Mouse (Mus musculus) embryonic facial prominence, embryonic 10.5 days (tissue): ENCODE data around the gene Cldn11. TPM values are rescaled to one million over a fixed set of nuclear protein-coding genes. Genes with fewer than 3 reads are reported as not detected.
"Not testable (repeated sequence)": the region's sequence is repeated elsewhere in the genome, so short reads cannot be mapped to it uniquely, and the experiment has no call there.

Experiments
- DNase-seq: peaks from one replicate; pipeline ENCODE4 v3.0.0-alpha.2; 2017; ENCODE audit warnings: low spot score
- H3K27ac ChIP-seq: fragments of 300-500 bp; sonication (generic); replicated peaks from 2 replicates; pipeline ENCODE4 v1.5.1; 2016; ENCODE audit warnings: mild to moderate bottlenecking
- H3K27me3 ChIP-seq: fragments of 300-500 bp; sonication (generic); replicated peaks from 2 replicates; pipeline ENCODE4 v1.6.1; 2016; ENCODE audit warnings: low read depth, mild to moderate bottlenecking; ENCODE audit not compliant: poor library complexity, severe bottlenecking
- H3K36me3 ChIP-seq: fragments of 300-500 bp; sonication (generic); replicated peaks from 2 replicates; pipeline ENCODE4 v1.6.1; 2016; ENCODE audit warnings: mild to moderate bottlenecking, moderate library complexity
- H3K4me1 ChIP-seq: fragments of 300-500 bp; sonication (generic); 2 replicates; pipeline ENCODE4 v1.6.1; 2016
- H3K4me3 ChIP-seq: fragments of 300-500 bp; sonication (generic); 2 replicates; pipeline ENCODE4 v1.5.1; 2016; ENCODE audit warnings: mild to moderate bottlenecking, moderate library complexity
- H3K9me3 ChIP-seq: fragments of 300-500 bp; sonication (generic); 2 replicates; pipeline ENCODE4 v1.6.1; 2016; ENCODE audit warnings: mild to moderate bottlenecking
- WGBS: fragments of 180-500 bp; shearing (Covaris S2); methylation state at CpG from one replicate; pipeline ENCODE4 v1.1.7; 2016; 5-methylcytosine and 5-hydroxymethylcytosine counted together
- polyA plus RNA-seq: library from polyadenylated mRNA; unstranded; fragments of >200 nt; fragmentation: Nextera tagmentation; extraction: Ambion mirVana; gene quantifications from 2 replicates; pipeline ENCODE4 v1.2.1, GENCODE M21; 2016

The Cldn11 gene
- polyA plus RNA-seq, 1 experiment from 2014 or later = 19.4 TPM

- not testable (repeated sequence) for H3K9me3 ChIP-seq, H3K4me3 ChIP-seq, DNase-seq, H3K27me3 ChIP-seq, H3K36me3 ChIP-seq, H3K27ac ChIP-seq
- H3K4me1 ChIP-seq = peaks cover 17% of the 10 kb centered on the region
- WGBS = 68% methylated on average over 4 of the region's 4 CpGs
These were observed 13.1 kb upstream of the Cldn11 start for GRCm38 (mm10) chr3:31136591-31136990.

- Histone ChIP-seq H3K27me3 (no peaks in the 10 kb centered on the region), H3K36me3 (no peaks in the 10 kb centered on the region), H3K4me3 (no peak overlapping the region), H3K4me1 (peaks cover 13% of the 10 kb centered on the region), H3K27ac (no peak overlapping the region), H3K9me3 (no peaks in the 10 kb centered on the region)
- DNase-seq = peak; percentile 65
- WGBS = 61% methylated on average over 13 of the region's 13 CpGs
These were observed 11.0 kb upstream of the Cldn11 start for GRCm38 (mm10) chr3:31138454-31139424.

GRCm38 (mm10) chr3:31141621-31142020 lies 8.1 kb upstream of the Cldn11 start:
- no peaks in the 10 kb centered on the region for H3K4me1 ChIP-seq
- 86% methylated on average over 4 of the region's 4 CpGs for WGBS
- H3K27me3 ChIP-seq = peaks cover 4% of the 10 kb centered on the region
- no peaks in the 10 kb centered on the region for H3K9me3 ChIP-seq
- no peak overlapping the region for H3K4me3 ChIP-seq
- H3K27ac ChIP-seq = no peak overlapping the region
- H3K36me3 ChIP-seq = no peaks in the 10 kb centered on the region
- DNase-seq = no peak

- not testable (repeated sequence) for H3K4me3 ChIP-seq, DNase-seq, H3K27ac ChIP-seq, H3K36me3 ChIP-seq, H3K9me3 ChIP-seq
- Histone ChIP-seq H3K4me1 (peaks cover 12% of the 10 kb centered on the region), H3K27me3 (peaks cover 38% of the 10 kb centered on the region)
- WGBS = 90% methylated on average over 11 of the region's 11 CpGs
These were observed 4.5 kb upstream of the Cldn11 start for GRCm38 (mm10) chr3:31145222-31145621.

- peak; percentile 76 for DNase-seq
- Histone ChIP-seq H3K27me3 (peaks cover 43% of the 10 kb centered on the region), H3K36me3 (no peaks in the 10 kb centered on the region), H3K4me1 (peaks cover 12% of the 10 kb centered on the region), H3K9me3 (no peaks in the 10 kb centered on the region), H3K4me3 (no peak overlapping the region), H3K27ac (no peak overlapping the region)
- whole genome bisulfite sequencing = 15% methylated on average over 14 of the region's 14 CpGs
These were observed 4.0 kb upstream of the Cldn11 start for GRCm38 (mm10) chr3:31145641-31146290.

GRCm38 (mm10) chr3:31148595-31148994 lies 1.1 kb upstream of the Cldn11 start:
- no peaks in the 10 kb centered on the region for H3K36me3 ChIP-seq
- peaks cover 18% of the 10 kb centered on the region for H3K4me1 ChIP-seq
- 84% methylated on average over 7 of the region's 7 CpGs for WGBS
- no peak for DNase-seq
- no peak overlapping the region for H3K27ac ChIP-seq
- no peak overlapping the region for H3K4me3 ChIP-seq
- H3K27me3 ChIP-seq = peaks cover 52% of the 10 kb centered on the region
- H3K9me3 ChIP-seq = no peaks in the 10 kb centered on the region

- Histone ChIP-seq H3K36me3 (no peaks in the 10 kb centered on the region), H3K27ac (no peak overlapping the region), H3K27me3 (peaks cover 43% of the 10 kb centered on the region), H3K4me3 (no peak overlapping the region), H3K9me3 (no peaks in the 10 kb centered on the region), H3K4me1 (peaks cover 36% of the 10 kb centered on the region)
- no peak for DNase-seq
- WGBS = 63% methylated on average over 6 of the region's 6 CpGs
These were observed 2.4 kb downstream of the Cldn11 start for GRCm38 (mm10) chr3:31152108-31152507.

- Histone ChIP-seq H3K27me3 (peaks cover 6% of the 10 kb centered on the region), H3K27ac (0 out of 2 replicates have a peak overlapping the region, but pooled peaks have one; percentile 35), H3K9me3 (no peaks in the 10 kb centered on the region), H3K36me3 (no peaks in the 10 kb centered on the region), H3K4me1 (peaks cover 34% of the 10 kb centered on the region), H3K4me3 (no peak overlapping the region)
- DNase-seq = no peak
- WGBS = 53% methylated on average over 3 of the region's 3 CpGs
These were observed 6.4 kb downstream of the Cldn11 start for GRCm38 (mm10) chr3:31156126-31156525.

GRCm38 (mm10) chr3:31157776-31158175 lies 8.1 kb downstream of the Cldn11 start:
- no peak overlapping the region for H3K4me3 ChIP-seq
- H3K36me3 ChIP-seq = no peaks in the 10 kb centered on the region
- WGBS = 93% methylated on average over 15 of the region's 15 CpGs
- H3K9me3 ChIP-seq = no peaks in the 10 kb centered on the region
- H3K27ac ChIP-seq = no peak overlapping the region
- H3K4me1 ChIP-seq = peaks cover 40% of the 10 kb centered on the region
- no peaks in the 10 kb centered on the region for H3K27me3 ChIP-seq
- no peak for DNase-seq

GRCm38 (mm10) chr3:31160046-31160445 lies 10.3 kb downstream of the Cldn11 start:
- H3K27me3 ChIP-seq = no peaks in the 10 kb centered on the region
- H3K36me3 ChIP-seq = no peaks in the 10 kb centered on the region
- DNase-seq = no peak
- H3K4me1 ChIP-seq = peaks cover 33% of the 10 kb centered on the region
- 85% methylated on average over 10 of the region's 10 CpGs for WGBS
- H3K4me3 ChIP-seq = no peak overlapping the region
- H3K9me3 ChIP-seq = no peaks in the 10 kb centered on the region
- H3K27ac ChIP-seq = 0 out of 2 replicates have a peak overlapping the region, but pooled peaks have one; percentile 24

GRCm38 (mm10) chr3:31161336-31161735 lies 11.6 kb downstream of the Cldn11 start:
- DNase-seq = no peak
- no peaks in the 10 kb centered on the region for H3K27me3 ChIP-seq
- WGBS = 31% methylated on average over 6 of the region's 6 CpGs
- H3K4me3 ChIP-seq = no peak overlapping the region
- H3K4me1 ChIP-seq = peaks cover 26% of the 10 kb centered on the region
- 0 out of 2 replicates have a peak overlapping the region, but pooled peaks have one; percentile 32 for H3K27ac ChIP-seq
- no peaks in the 10 kb centered on the region for H3K9me3 ChIP-seq
- H3K36me3 ChIP-seq = no peaks in the 10 kb centered on the region

- Histone ChIP-seq H3K4me1 (peaks cover 31% of the 10 kb centered on the region), H3K36me3 (no peaks in the 10 kb centered on the region), H3K27ac (no peak overlapping the region), H3K9me3 (no peaks in the 10 kb centered on the region), H3K4me3 (no peak overlapping the region), H3K27me3 (no peaks in the 10 kb centered on the region)
- WGBS = 92% methylated on average over 14 of the region's 14 CpGs
- no peak for DNase-seq
These were observed 13.1 kb downstream of the Cldn11 start for GRCm38 (mm10) chr3:31162860-31163259.
